Mouse (Mus musculus): Measurements from ENCODE around the gene Rassf4.

GRCm38 (mm10) chr6:116717851-116718250 lies 44.1 kb upstream of the Rassf4 start:
- TF ChIP-seq GATA1 (IDR thresholded peaks at IDR 0.05; ENCODE audit: low read length), result no peak
- TF ChIP-seq TAL1 (IDR thresholded peaks at IDR 0.05; ENCODE audit: low read length), result no peak

All from erythroblast, embryonic 14.5 days (primary cell).